Mouse (Mus musculus) liver, adult 2 months (tissue): Measurements from ENCODE around the gene Micall1.

ENCODE experiments used
- CTCF ChIP-seq: fragments of 200-500 bp; IDR thresholded peaks from 2 replicates; pipeline ENCODE4 v1.5.1; 2011; ENCODE audit warnings: low read depth, low read length, control low read depth
- POLR2A ChIP-seq: fragments of 200-500 bp; IDR thresholded peaks from 2 replicates; pipeline ENCODE4 v1.6.1; 2011; ENCODE audit warnings: low read length, control low read depth; ENCODE audit not compliant: insufficient read depth; ENCODE audit errors: extremely low read depth

DNA sequence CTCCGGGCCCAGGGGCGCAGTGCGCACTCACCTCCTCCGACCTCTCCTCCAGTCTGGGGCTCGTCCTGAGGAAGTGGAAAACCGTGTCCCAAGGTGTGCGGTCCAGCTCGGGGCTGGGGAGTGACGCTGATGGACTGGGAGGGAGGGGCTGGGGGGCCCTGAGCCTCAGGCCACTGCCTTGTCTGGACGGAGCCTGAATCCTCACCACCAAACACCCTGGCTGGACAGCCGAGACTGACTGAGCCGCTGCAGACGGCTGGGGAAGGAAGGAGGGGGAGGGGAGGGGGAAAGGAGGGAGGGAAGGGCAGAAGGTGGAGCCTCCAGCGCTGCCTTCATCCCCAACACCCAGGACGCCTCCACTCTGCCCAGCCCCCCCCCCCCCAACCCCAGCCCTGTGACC lies 55.6 kb downstream of the Micall1 start:
- TF ChIP-seq CTCF = no peak
- no peak for TF ChIP-seq POLR2A
